Mouse (Mus musculus): Measurements from ENCODE around the gene Eif2b2. TPM values are rescaled to one million over a fixed set of nuclear protein-coding genes. Genes with fewer than 3 reads are reported as not detected.

The Eif2b2 gene
- polyA plus RNA-seq, 1 experiment from 2014 or later = 121 TPM

- peak within 1 kb of the TSS; percentile 67 for H3K4me3 ChIP-seq
- no peaks in the 10 kb centered on the region for H3K27me3 ChIP-seq (ENCODE audit: low read depth, poor library complexity, severe bottlenecking)
- DNase-seq (ENCODE audit: low spot score) = peak; percentile 83
- peak within 1 kb of the TSS; percentile 92 for H3K27ac ChIP-seq (replicated peaks)
- H3K4me1 ChIP-seq = peaks cover 11% of the 10 kb centered on the region
- under 1% methylated on average over 35 of the region's 35 CpGs for WGBS
- no peaks in the 10 kb centered on the region; the same call in 1 of the 2 replicates for H3K9me3 ChIP-seq (replicated peaks)
- H3K36me3 ChIP-seq = peaks cover 27% of the 10 kb centered on the region
These were observed 51.0 kb downstream of the Eif2b2 start, which contains the start of gene Mlh3 for GRCm38 (mm10) chr12:85270319-85270718. Gene Mlh3 (minus strand): TSS chr12:85270599.

- WGBS = 74% methylated on average over 7 of the region's 7 CpGs
- H3K9me3 ChIP-seq (replicated peaks) = no peaks in the 10 kb centered on the region; the same call in 1 of the 2 replicates
- no peak for DNase-seq (ENCODE audit: low spot score)
- H3K4me3 ChIP-seq = no peak overlapping the region
- H3K27me3 ChIP-seq (ENCODE audit: low read depth, poor library complexity, severe bottlenecking) = no peaks in the 10 kb centered on the region
- H3K4me1 ChIP-seq = peaks cover 11% of the 10 kb centered on the region
- peaks cover 35% of the 10 kb centered on the region for H3K36me3 ChIP-seq
- H3K27ac ChIP-seq (replicated peaks) = no peak overlapping the region
These were observed 52.0 kb downstream of the Eif2b2 start for GRCm38 (mm10) chr12:85271132-85271842.

GRCm38 (mm10) chr12:85271843-85272206, 52.5 kb downstream of the Eif2b2 start:
- Histone ChIP-seq H3K36me3 (peaks cover 35% of the 10 kb centered on the region), H3K27ac (replicated peaks) (no peak overlapping the region), H3K4me3 (no peak overlapping the region), H3K27me3 (ENCODE audit: low read depth, poor library complexity, severe bottlenecking) (no peaks in the 10 kb centered on the region), H3K4me1 (peaks cover 11% of the 10 kb centered on the region), H3K9me3 (replicated peaks) (no peaks in the 10 kb centered on the region; the same call in 1 of the 2 replicates)
- DNase-seq (ENCODE audit: low spot score) = no peak
- WGBS = 73% methylated on average over 4 of the region's 4 CpGs

DNA sequence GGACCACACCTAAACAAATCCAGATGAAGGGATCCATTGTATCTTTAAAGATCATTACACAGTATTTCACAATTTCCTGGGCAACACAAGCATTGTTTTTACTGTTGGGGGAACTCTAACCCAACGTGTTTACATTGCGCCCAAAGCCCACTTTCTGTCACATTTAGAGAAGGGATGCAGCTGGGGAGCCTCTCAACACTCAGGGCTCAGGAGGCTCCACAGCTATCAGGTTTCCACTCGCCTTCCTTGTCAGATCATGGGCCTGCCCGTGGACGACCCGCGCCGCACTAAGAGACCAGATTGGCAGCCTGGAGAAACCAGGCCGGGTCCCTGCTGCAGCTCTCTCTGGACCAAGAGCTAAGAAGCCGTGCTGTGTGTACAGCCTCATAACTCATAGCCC, 54.2 kb downstream of the Eif2b2 start:
- no peaks in the 10 kb centered on the region for H3K27me3 ChIP-seq (ENCODE audit: low read depth, poor library complexity, severe bottlenecking)
- no peak overlapping the region for H3K27ac ChIP-seq (replicated peaks)
- H3K9me3 ChIP-seq (replicated peaks) = no peaks in the 10 kb centered on the region; the same call in 1 of the 2 replicates
- 77% methylated on average over 10 of the region's 10 CpGs for WGBS
- DNase-seq (ENCODE audit: low spot score) = no peak
- peaks cover 11% of the 10 kb centered on the region for H3K4me1 ChIP-seq
- peaks cover 28% of the 10 kb centered on the region for H3K36me3 ChIP-seq
- no peak overlapping the region for H3K4me3 ChIP-seq

Small RNAs within 50 kb of the gene (microRNA-seq; reads per million reads assigned to microRNA genes)
- not detected for gene Mir6938

Other genes with a start within 250 kb of the Eif2b2 start
- 169 and 182 TPM in 2 replicates for gene Fcf1, start 248.6 kb upstream of the Eif2b2 start, polyA plus RNA-seq (2016; fragmentation: Nextera tagmentation; extraction: Ambion mirVana)
- 16.0 and 20.8 TPM in 2 replicates for gene Arel1, start 248.6 kb upstream of the Eif2b2 start, polyA plus RNA-seq (2016; fragmentation: Nextera tagmentation; extraction: Ambion mirVana)
- 30.9 and 33.6 TPM in 2 replicates for gene Ylpm1, start 223.2 kb upstream of the Eif2b2 start, polyA plus RNA-seq (2016; fragmentation: Nextera tagmentation; extraction: Ambion mirVana)
- 2.3 and 3.5 TPM in 2 replicates for gene Prox2, start 108.7 kb upstream of the Eif2b2 start, polyA plus RNA-seq (2016; fragmentation: Nextera tagmentation; extraction: Ambion mirVana)
- 110 and 111 TPM in 2 replicates for gene Dlst, start 108.6 kb upstream of the Eif2b2 start, polyA plus RNA-seq (2016; fragmentation: Nextera tagmentation; extraction: Ambion mirVana)
- gene Rps6kl1, start 68.2 kb upstream of the Eif2b2 start, polyA plus RNA-seq (2016; fragmentation: Nextera tagmentation; extraction: Ambion mirVana) = 1.7 and 2.6 TPM in 2 replicates
- gene Pgf, start 41.7 kb upstream of the Eif2b2 start, polyA plus RNA-seq (2016; fragmentation: Nextera tagmentation; extraction: Ambion mirVana) = 2.9 and 3.9 TPM in 2 replicates
- gene Mlh3, start 51.1 kb downstream of the Eif2b2 start, polyA plus RNA-seq (2016; fragmentation: Nextera tagmentation; extraction: Ambion mirVana) = 8.2 and 8.8 TPM in 2 replicates
- gene Acyp1, start 69.0 kb downstream of the Eif2b2 start, polyA plus RNA-seq (2016; fragmentation: Nextera tagmentation; extraction: Ambion mirVana) = 60.3 and 61.4 TPM in 2 replicates
- gene Zc2hc1c, start 69.1 kb downstream of the Eif2b2 start, polyA plus RNA-seq (2016; fragmentation: Nextera tagmentation; extraction: Ambion mirVana) = 1.2 and 1.5 TPM in 2 replicates
- gene Nek9, start 119.9 kb downstream of the Eif2b2 start, polyA plus RNA-seq (2016; fragmentation: Nextera tagmentation; extraction: Ambion mirVana) = 20.6 and 21.5 TPM in 2 replicates
- gene Tmed10, start 155.4 kb downstream of the Eif2b2 start, polyA plus RNA-seq (2016; fragmentation: Nextera tagmentation; extraction: Ambion mirVana) = 258 and 269 TPM in 2 replicates